In the genomic region with DNA sequence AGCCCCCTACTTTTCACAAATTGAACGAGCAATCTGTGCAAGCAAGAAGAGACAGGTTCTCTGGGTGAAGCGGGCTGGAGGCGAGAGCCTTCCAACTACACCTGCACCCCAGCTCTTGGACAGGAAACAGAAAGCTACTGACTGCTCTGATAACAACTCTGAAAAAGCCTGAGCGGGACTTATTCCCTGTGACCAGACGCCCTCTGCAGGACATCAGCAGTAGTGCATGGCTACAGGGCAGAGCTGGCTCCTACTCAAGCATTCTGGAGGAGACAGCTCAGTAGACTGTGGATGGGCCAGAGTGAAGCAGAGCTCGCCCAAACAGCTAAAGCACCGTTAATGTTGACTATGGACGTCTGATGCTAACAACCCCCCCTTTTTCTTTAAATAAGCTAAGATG, we compare ENCODE assay signal across 9 mouse cellular contexts. TPM values are rescaled to one million over a fixed set of nuclear protein-coding genes. Genes with fewer than 3 reads are reported as not detected.
DNase-seq lines count a peak whose midpoint lies in the region; ATAC-seq and TF ChIP-seq lines count a peak whose summit lies in the region.
"Had no signal": no experiment of that assay in that cellular context is flagged by ENCODE, and none has a peak within 500 bp of the region (broad histone marks: within the 10 kb centered on the region; RNA-seq: fewer than 3 reads in every experiment).

No protein-coding gene starts in this region.

- 9% methylated on average over 8 of the region's 8 CpGs for WGBS in intestine, postnatal 0 days
- WGBS in limb, embryonic 11.5 days: 23% methylated on average over 8 of the region's 8 CpGs
- 19% methylated on average over 8 of the region's 8 CpGs for WGBS in stomach, embryonic 14.5 days

- no peaks in the 10 kb centered on the region for H3K27me3 ChIP-seq in intestine, postnatal 0 days (replicated peaks; ENCODE audit: control insufficient read depth, insufficient read depth, low read length)
- no peaks in the 10 kb centered on the region for H3K27me3 ChIP-seq in limb, embryonic 11.5 days (ENCODE audit: control insufficient read depth, insufficient read depth, low read length)
- H3K27me3 ChIP-seq in stomach, embryonic 14.5 days (ENCODE audit: control insufficient read depth, insufficient read depth, low read length): no peaks in the 10 kb centered on the region

- peak; percentile 41; the same call in 1 of the 2 replicates for ATAC-seq in intestine, postnatal 0 days
- no peak for ATAC-seq in limb, embryonic 11.5 days (ENCODE audit: insufficient number of reproducible peaks, low FRiP score, low TSS enrichment, low read depth)
- ATAC-seq in stomach, embryonic 14.5 days (ENCODE audit: insufficient number of reproducible peaks, insufficient read depth, low FRiP score, low read depth): 0 out of 2 replicates have a peak, but pooled peaks have one; percentile 16

- no peak overlapping the region for H3K9ac ChIP-seq in intestine, postnatal 0 days (ENCODE audit: low read depth, low read length)
- no peak overlapping the region for H3K9ac ChIP-seq in limb, embryonic 11.5 days (ENCODE audit: low read length)
- H3K9ac ChIP-seq in stomach, embryonic 14.5 days (replicated peaks; ENCODE audit: low read depth, low read length): no peak overlapping the region
- H3K9ac ChIP-seq: embryonic facial prominence, embryonic 13.5 days had no signal

- H3K4me3 ChIP-seq in intestine, postnatal 0 days (ENCODE audit: low read depth, low read length): no peak overlapping the region
- H3K4me3 ChIP-seq in limb, embryonic 11.5 days (ENCODE audit: low read depth, low read length): no peak overlapping the region
- no peak overlapping the region for H3K4me3 ChIP-seq in stomach, embryonic 14.5 days (ENCODE audit: low read depth, low read length)
- H3K4me3 ChIP-seq: embryonic facial prominence, embryonic 13.5 days had no signal

- no peaks in the 10 kb centered on the region for H3K4me1 ChIP-seq in intestine, postnatal 0 days (replicated peaks; ENCODE audit: control insufficient read depth, insufficient read depth, low read length)
- H3K4me1 ChIP-seq in limb, embryonic 11.5 days (ENCODE audit: control insufficient read depth, insufficient read depth, low read length): no peaks in the 10 kb centered on the region
- H3K4me1 ChIP-seq in stomach, embryonic 14.5 days (ENCODE audit: control insufficient read depth, insufficient read depth, low read length): no peaks in the 10 kb centered on the region

- H3K27ac ChIP-seq in intestine, postnatal 0 days (ENCODE audit: low read depth, low read length): no peak overlapping the region
- H3K27ac ChIP-seq in limb, embryonic 11.5 days (replicated peaks; ENCODE audit: low read depth, low read length): no peak overlapping the region
- no peak overlapping the region for H3K27ac ChIP-seq in stomach, embryonic 14.5 days (ENCODE audit: low read length)
- H3K27ac ChIP-seq: embryonic facial prominence, embryonic 13.5 days had no signal

- H3K4me2 ChIP-seq in intestine, postnatal 0 days (replicated peaks; ENCODE audit: low read depth): no peak overlapping the region
- no peak overlapping the region for H3K4me2 ChIP-seq in limb, embryonic 11.5 days (ENCODE audit: low read depth, severe bottlenecking)
- H3K4me2 ChIP-seq in stomach, embryonic 14.5 days (replicated peaks; ENCODE audit: low read depth, low read length): no peak overlapping the region
- H3K4me2 ChIP-seq: embryonic facial prominence, embryonic 13.5 days had no signal

- intact Hi-C loops in gastrocnemius, postnatal 36 days (cut with DNase I): loop anchor here (5.0 kb wide), 1 partner anchor 229 kb away; the partner anchor contains the start of gene Necab2

- DNase-seq in 416B (ENCODE audit: low read depth): peak; percentile 89
- DNase-seq in adrenal gland, adult 18-20 months (ENCODE audit: low spot score in 2 of 2): peak; percentile 92 to 93
- peak; percentile 93 for DNase-seq in embryo, embryonic 10 days (ENCODE audit: low spot score)
- DNase-seq in gastrocnemius, postnatal 36 days: peak; percentile 84 to 93
- peak; percentile 92 for DNase-seq in limb, embryonic 11.5 days (ENCODE audit: low spot score)
- DNase-seq in neural tube, embryonic 10.5 days (ENCODE audit: extremely low spot score, low spot score): peak; percentile 88

- TF ChIP-seq CTCF in intestine, postnatal 0 days (IDR thresholded peaks at IDR 0.05; ENCODE audit: low read depth): peak; percentile 98

- H3K36me3 ChIP-seq in intestine, postnatal 0 days (ENCODE audit: control insufficient read depth, insufficient read depth): no peaks in the 10 kb centered on the region; the same call in 1 of the 2 replicates
- no peaks in the 10 kb centered on the region for H3K36me3 ChIP-seq in limb, embryonic 11.5 days (ENCODE audit: control insufficient read depth, insufficient read depth, low read length)
- H3K36me3 ChIP-seq in stomach, embryonic 14.5 days (ENCODE audit: control insufficient read depth, insufficient read depth, low read length): no peaks in the 10 kb centered on the region
- H3K36me3 ChIP-seq: embryonic facial prominence, embryonic 13.5 days had no signal

- no peaks in the 10 kb centered on the region for H3K9me3 ChIP-seq in intestine, postnatal 0 days (ENCODE audit: control insufficient read depth)
- H3K9me3 ChIP-seq in limb, embryonic 11.5 days (ENCODE audit: control insufficient read depth, low read length): no peaks in the 10 kb centered on the region
- H3K9me3 ChIP-seq in stomach, embryonic 14.5 days (ENCODE audit: control insufficient read depth, low read depth, low read length): no peaks in the 10 kb centered on the region
- H3K9me3 ChIP-seq: embryonic facial prominence, embryonic 13.5 days had no signal

RNA-seq across cellular contexts. Expression of gene Wfdc1, which starts 10.2 kb away (rescaled TPM):
- total RNA-seq in adrenal gland, adult 18-20 months (2021): 10 to 100 TPM in 1 of 2 experiments, 1 to 10 TPM in 1; 8.9 to 12.2 TPM
- 100 to 1,000 TPM; 103 to 105 TPM for total RNA-seq in gastrocnemius, postnatal 36 days (2021)
- 15.5 and 15.6 TPM in 2 replicates for polyA plus RNA-seq in intestine, postnatal 0 days (2015; fragmentation: Nextera tagmentation; extraction: Ambion mirVana)
- polyA plus RNA-seq in limb, embryonic 11.5 days (2014; fragmentation: Nextera tagmentation; extraction: Ambion mirVana): not detected in 2 replicates
- polyA plus RNA-seq in stomach, embryonic 14.5 days (2014; fragmentation: Nextera tagmentation; extraction: Ambion mirVana): 12.6 and 13.3 TPM in 2 replicates

RNA-seq across cellular contexts. Expression of gene Atp2c2, which starts 23.4 kb away (rescaled TPM):
- total RNA-seq in adrenal gland, adult 18-20 months (2021): under 1 TPM; 0.13 to 0.56 TPM
- total RNA-seq in gastrocnemius, postnatal 36 days (2021): under 1 TPM; 0.13 to 0.32 TPM
- 2.3 and 2.4 TPM in 2 replicates for polyA plus RNA-seq in intestine, postnatal 0 days (2015; fragmentation: Nextera tagmentation; extraction: Ambion mirVana)
- polyA plus RNA-seq in limb, embryonic 11.5 days (2014; fragmentation: Nextera tagmentation; extraction: Ambion mirVana): 0.71 and 2.0 TPM in 2 replicates
- 2.6 and 3.7 TPM in 2 replicates for polyA plus RNA-seq in stomach, embryonic 14.5 days (2014; fragmentation: Nextera tagmentation; extraction: Ambion mirVana)

RNA-seq across cellular contexts. Expression of gene Kcng4, which starts 40.9 kb away (rescaled TPM):
- under 1 TPM; 0.60 to 0.61 TPM for total RNA-seq in adrenal gland, adult 18-20 months (2021)
- 10 to 100 TPM; 12.6 to 26.2 TPM for total RNA-seq in gastrocnemius, postnatal 36 days (2021)
- 0.34 and 0.51 TPM in 2 replicates for polyA plus RNA-seq in intestine, postnatal 0 days (2015; fragmentation: Nextera tagmentation; extraction: Ambion mirVana)
- polyA plus RNA-seq in limb, embryonic 11.5 days (2014; fragmentation: Nextera tagmentation; extraction: Ambion mirVana): not detected in 2 replicates
- 0.23 and 0.31 TPM in 2 replicates for polyA plus RNA-seq in stomach, embryonic 14.5 days (2014; fragmentation: Nextera tagmentation; extraction: Ambion mirVana)

Comparison
In these comparisons a context has a peak if more than half of its experiments do, and no peak if none do; other contexts are left out.
1. RNA of gene Wfdc1, which starts 10.2 kb away (polyA plus RNA-seq): 15.5 to 15.6 TPM in intestine, postnatal 0 days and 12.6 to 13.3 TPM in stomach, embryonic 14.5 days; not detected in limb, embryonic 11.5 days; every median in the first group is over 10 times any median in the second.
2. Peak in every context shown above with its lines, with median percentiles within 50 percentile points of each other: DNase-seq.